Mouse (Mus musculus): ENCODE measurements around the gene Nhlrc2. TPM values are rescaled to one million over a fixed set of nuclear protein-coding genes. Genes with fewer than 3 reads are reported as not detected.

Nhlrc2 gene
- polyA plus RNA-seq, 1 experiment = 12.6 TPM

GRCm38 (mm10) chr19:56631017-56631416, 83.0 kb downstream of the Nhlrc2 start:
- DNase-seq (ENCODE audit: low read depth) = no peak

GRCm38 (mm10) chr19:56631451-56631901, 83.4 kb downstream of the Nhlrc2 start:
- TF ChIP-seq CTCF (IDR thresholded peaks at IDR 0.05; ENCODE audit: borderline replicate concordance, extremely low read depth, insufficient read depth, insufficient read length) = no peak
- TF ChIP-seq POLR2A (IDR thresholded peaks at IDR 0.05; ENCODE audit: borderline replicate concordance, extremely low read depth, insufficient read depth, insufficient read length, poor library complexity, severe bottlenecking) = no peak
- no peak for DNase-seq (ENCODE audit: low read depth)

More at GRCm38 (mm10) chr19:56631017-56631416, 83.0 kb downstream of the Nhlrc2 start:
- no peak for TF ChIP-seq POLR2A (IDR thresholded peaks at IDR 0.05; ENCODE audit: borderline replicate concordance, extremely low read depth, insufficient read depth, insufficient read length, poor library complexity, severe bottlenecking)
- no peak for TF ChIP-seq CTCF (IDR thresholded peaks at IDR 0.05; ENCODE audit: borderline replicate concordance, extremely low read depth, insufficient read depth, insufficient read length)

- peak; percentile 83 for DNase-seq (ENCODE audit: low read depth)
- TF ChIP-seq CTCF (IDR thresholded peaks at IDR 0.05; ENCODE audit: borderline replicate concordance, extremely low read depth, insufficient read depth, insufficient read length) = no peak
- no peak for TF ChIP-seq POLR2A (IDR thresholded peaks at IDR 0.05; ENCODE audit: borderline replicate concordance, extremely low read depth, insufficient read depth, insufficient read length, poor library complexity, severe bottlenecking)
Observed at GRCm38 (mm10) chr19:56637035-56637683, 89.1 kb downstream of the Nhlrc2 start.

- DNase-seq (ENCODE audit: low read depth) = no peak
- TF ChIP-seq CTCF (IDR thresholded peaks at IDR 0.05; ENCODE audit: borderline replicate concordance, extremely low read depth, insufficient read depth, insufficient read length) (no peak), POLR2A (IDR thresholded peaks at IDR 0.05; ENCODE audit: borderline replicate concordance, extremely low read depth, insufficient read depth, insufficient read length, poor library complexity, severe bottlenecking) (no peak)
Observed at GRCm38 (mm10) chr19:56637684-56638049, 89.6 kb downstream of the Nhlrc2 start.

- peak; percentile 58 for DNase-seq (ENCODE audit: low read depth)
- no peak for TF ChIP-seq CTCF (IDR thresholded peaks at IDR 0.05; ENCODE audit: borderline replicate concordance, extremely low read depth, insufficient read depth, insufficient read length)
- TF ChIP-seq POLR2A (IDR thresholded peaks at IDR 0.05; ENCODE audit: borderline replicate concordance, extremely low read depth, insufficient read depth, insufficient read length, poor library complexity, severe bottlenecking) = no peak
Observed at GRCm38 (mm10) chr19:56647451-56648120, 99.5 kb downstream of the Nhlrc2 start.

- TF ChIP-seq CTCF (IDR thresholded peaks at IDR 0.05; ENCODE audit: borderline replicate concordance, extremely low read depth, insufficient read depth, insufficient read length) (no peak), POLR2A (IDR thresholded peaks at IDR 0.05; ENCODE audit: borderline replicate concordance, extremely low read depth, insufficient read depth, insufficient read length, poor library complexity, severe bottlenecking) (no peak)
- no peak for DNase-seq (ENCODE audit: low read depth)
Observed at GRCm38 (mm10) chr19:56651262-56651661, 103.2 kb downstream of the Nhlrc2 start.

GRCm38 (mm10) chr19:56652034-56652962, 104.2 kb downstream of the Nhlrc2 start:
- DNase-seq (ENCODE audit: low read depth) = peak; percentile 82
- TF ChIP-seq CTCF (IDR thresholded peaks at IDR 0.05; ENCODE audit: borderline replicate concordance, extremely low read depth, insufficient read depth, insufficient read length) = no peak
- TF ChIP-seq POLR2A (IDR thresholded peaks at IDR 0.05; ENCODE audit: borderline replicate concordance, extremely low read depth, insufficient read depth, insufficient read length, poor library complexity, severe bottlenecking) = no peak

Other genes starting within 250 kb of the Nhlrc2 start
- gene Nrap, start 158.2 kb upstream of the Nhlrc2 start, polyA plus RNA-seq (2012; rRNA removed) = 0.38 and 0.42 TPM in 2 replicates
- gene Casp7, start 151.1 kb upstream of the Nhlrc2 start, polyA plus RNA-seq (2012; rRNA removed) = 9.7 and 12.4 TPM in 2 replicates
- gene Plekhs1, start 86.6 kb upstream of the Nhlrc2 start, polyA plus RNA-seq (2012; rRNA removed) = 0.12 and 0.18 TPM in 2 replicates
- 9.4 and 9.7 TPM in 2 replicates for gene Dclre1a, start within 50 bp of the Nhlrc2 start, polyA plus RNA-seq (2012; rRNA removed)
- 2.0 and 3.0 TPM in 2 replicates for gene Adrb1, start 173.9 kb downstream of the Nhlrc2 start, polyA plus RNA-seq (2012; rRNA removed)